Mouse (Mus musculus): ENCODE measurements around the gene Hdac6. TPM values are rescaled to one million over a fixed set of nuclear protein-coding genes. Genes with fewer than 3 reads are reported as not detected.

Gene Hdac6
- polyA plus RNA-seq (2015; fragmentation: Nextera tagmentation; extraction: Ambion mirVana): 21.4 and 23.3 TPM in 2 replicates

DNA sequence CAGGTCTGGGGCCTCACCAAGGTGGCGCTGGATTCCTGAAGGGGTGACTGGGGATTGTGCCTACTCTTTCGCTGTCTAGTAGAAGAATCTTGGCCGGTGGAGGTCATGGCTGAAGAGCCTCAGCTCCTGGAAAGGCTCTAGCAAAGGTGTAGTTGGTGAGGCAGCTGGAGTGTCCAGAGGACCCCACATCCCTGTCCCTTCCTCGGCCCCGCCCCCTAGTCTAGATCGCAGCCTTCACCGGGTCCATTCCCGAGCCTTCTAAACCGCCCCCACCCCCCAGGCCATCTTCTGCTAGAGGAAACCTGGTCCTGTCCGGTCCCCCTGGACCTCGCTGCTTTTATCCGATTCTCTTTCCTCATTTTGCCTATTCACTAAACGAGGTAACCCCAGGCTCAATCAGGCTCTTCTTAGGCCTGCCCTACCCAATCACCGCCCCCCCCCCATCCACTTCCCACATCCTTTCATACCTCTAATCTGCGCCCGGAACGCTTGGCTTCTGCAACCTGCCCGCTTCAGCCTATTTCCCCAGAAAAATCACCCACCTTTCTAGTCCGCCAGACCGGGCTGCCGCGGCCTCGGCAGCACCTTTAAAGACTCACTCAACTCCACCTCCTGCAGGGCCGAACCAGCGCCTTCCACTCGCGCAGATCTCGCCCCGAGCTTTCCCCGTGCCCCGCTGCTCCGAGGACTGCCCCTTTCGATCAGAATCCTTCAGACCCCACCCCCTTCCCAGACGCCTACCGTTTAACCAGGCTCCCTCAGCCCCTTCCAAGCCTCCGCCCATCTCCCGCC, at the start of gene Hdac6:
TSS of gene Hdac6 (minus strand) at position 782 of the 792 bp plus-strand sequence.
- ATAC-seq (ENCODE audit: insufficient read depth, low FRiP score): 0 out of 2 replicates have a peak, but pooled peaks have one; percentile 0

GRCm38 (mm10) chrX:7993068-7993735, 45.5 kb upstream of the Hdac6 start:
- H3K4me3 ChIP-seq (replicated peaks; ENCODE audit: low read length): no peak overlapping the region
- no peaks in the 10 kb centered on the region for H3K27me3 ChIP-seq (ENCODE audit: control insufficient read depth, insufficient read depth, low read length)
- no peaks in the 10 kb centered on the region for H3K4me1 ChIP-seq (ENCODE audit: control insufficient read depth, insufficient read depth, low read length)
- no peak overlapping the region for H3K4me2 ChIP-seq (ENCODE audit: low read depth, low read length)
- H3K36me3 ChIP-seq (ENCODE audit: control insufficient read depth, insufficient read depth, low read length): no peaks in the 10 kb centered on the region
- H3K9me3 ChIP-seq (replicated peaks; ENCODE audit: control insufficient read depth, low read length): no peaks in the 10 kb centered on the region
- no peak overlapping the region for H3K9ac ChIP-seq (ENCODE audit: low read length)
- 59% methylated on average over 10 of the region's 10 CpGs for WGBS
- no peak for ATAC-seq (ENCODE audit: insufficient read depth, low FRiP score)
- no peak overlapping the region for H3K27ac ChIP-seq (ENCODE audit: low read length)

More for the DNA sequence above, at the start of gene Hdac6:
- H3K27me3 ChIP-seq (ENCODE audit: control insufficient read depth, insufficient read depth, low read length): no peaks in the 10 kb centered on the region
- 21% methylated on average over 32 of the region's 37 CpGs for WGBS
- H3K4me3 ChIP-seq (replicated peaks; ENCODE audit: low read length): peak within 1 kb of the TSS; percentile 56
- H3K9ac ChIP-seq (ENCODE audit: low read length): peak within 1 kb of the TSS; percentile 73
- H3K4me1 ChIP-seq (ENCODE audit: control insufficient read depth, insufficient read depth, low read length): no peaks in the 10 kb centered on the region
- no peak within 1 kb of the TSS; the same call in 1 of the 2 replicates for H3K27ac ChIP-seq (ENCODE audit: low read length)
- H3K9me3 ChIP-seq (replicated peaks; ENCODE audit: control insufficient read depth, low read length): no peaks in the 10 kb centered on the region
- H3K4me2 ChIP-seq (ENCODE audit: low read depth, low read length): peak within 1 kb of the TSS; percentile 56
- H3K36me3 ChIP-seq (ENCODE audit: control insufficient read depth, insufficient read depth, low read length): no peaks in the 10 kb centered on the region

- H3K4me3 ChIP-seq (replicated peaks; ENCODE audit: low read length): no peak overlapping the region
- H3K9ac ChIP-seq (ENCODE audit: low read length): no peak overlapping the region
- H3K4me1 ChIP-seq (ENCODE audit: control insufficient read depth, insufficient read depth, low read length): no peaks in the 10 kb centered on the region
- H3K4me2 ChIP-seq (ENCODE audit: low read depth, low read length): no peak overlapping the region
- no peaks in the 10 kb centered on the region for H3K36me3 ChIP-seq (ENCODE audit: control insufficient read depth, insufficient read depth, low read length)
- 56% methylated on average over 8 of the region's 8 CpGs for WGBS
- H3K9me3 ChIP-seq (replicated peaks; ENCODE audit: control insufficient read depth, low read length): no peaks in the 10 kb centered on the region
- no peaks in the 10 kb centered on the region for H3K27me3 ChIP-seq (ENCODE audit: control insufficient read depth, insufficient read depth, low read length)
- no peak overlapping the region for H3K27ac ChIP-seq (ENCODE audit: low read length)
- no peak for ATAC-seq (ENCODE audit: insufficient read depth, low FRiP score)
Measured at GRCm38 (mm10) chrX:7992379-7993067, 44.8 kb upstream of the Hdac6 start.

DNA sequence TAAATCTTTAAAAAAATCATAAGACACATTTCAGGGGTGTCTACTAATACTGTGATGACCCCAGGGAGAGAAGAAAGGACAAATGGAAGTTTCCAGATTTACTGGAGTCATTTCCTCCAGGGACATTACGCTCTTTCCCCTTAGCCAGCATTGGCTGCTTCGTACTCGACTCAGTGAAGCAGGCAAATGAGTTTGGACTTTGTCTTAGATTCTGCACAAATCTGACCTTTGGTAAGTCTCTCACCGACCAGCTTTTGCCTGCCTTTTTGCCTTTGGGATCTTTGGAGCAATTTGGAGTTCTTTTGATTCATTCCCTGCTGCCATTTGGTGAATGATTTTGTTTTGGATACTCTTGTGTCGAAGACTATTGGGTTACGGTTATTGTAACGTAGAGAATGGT, 33.7 kb upstream of the Hdac6 start:
- Histone ChIP-seq H3K9ac (ENCODE audit: low read length) (no peak overlapping the region), H3K9me3 (replicated peaks; ENCODE audit: control insufficient read depth, low read length) (no peaks in the 10 kb centered on the region), H3K4me2 (ENCODE audit: low read depth, low read length) (no peak overlapping the region), H3K4me1 (ENCODE audit: control insufficient read depth, insufficient read depth, low read length) (no peaks in the 10 kb centered on the region), H3K4me3 (replicated peaks; ENCODE audit: low read length) (no peak overlapping the region), H3K27me3 (ENCODE audit: control insufficient read depth, insufficient read depth, low read length) (no peaks in the 10 kb centered on the region), H3K36me3 (ENCODE audit: control insufficient read depth, insufficient read depth, low read length) (no peaks in the 10 kb centered on the region), H3K27ac (ENCODE audit: low read length) (no peak overlapping the region)
- no peak for ATAC-seq (ENCODE audit: insufficient read depth, low FRiP score)
- WGBS: 84% methylated on average over 7 of the region's 7 CpGs

DNA sequence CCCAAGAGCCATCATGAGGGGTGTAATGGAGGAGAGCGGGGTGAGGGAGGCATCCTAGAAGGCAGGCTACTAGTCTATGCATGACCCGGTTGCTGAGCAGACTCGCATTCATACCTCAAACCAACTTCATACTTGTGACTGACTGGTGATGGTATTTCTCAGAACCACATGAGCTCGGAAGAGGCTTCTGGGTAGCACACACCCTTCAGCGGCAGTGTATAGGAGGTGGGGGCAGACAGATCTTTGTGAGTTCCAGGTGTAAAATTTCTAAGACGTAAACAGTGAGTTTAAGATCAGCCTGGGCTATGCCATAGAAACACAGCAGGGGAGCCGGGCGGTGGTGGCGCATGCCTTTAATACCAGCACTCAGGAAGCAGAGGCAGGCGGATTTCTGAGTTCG, 30.2 kb upstream of the Hdac6 start, which contains the start of gene Gata1:
TSS of gene Gata1 (minus strand) at position 180 of the 400 bp plus-strand sequence.
- no peak for ATAC-seq (ENCODE audit: insufficient read depth, low FRiP score)

GRCm38 (mm10) chrX:7971292-7971691, 23.6 kb upstream of the Hdac6 start:
- WGBS: 56% methylated on average over 4 of the region's 4 CpGs

More for the DNA sequence above, 30.2 kb upstream of the Hdac6 start, which contains the start of gene Gata1:
- H3K9ac ChIP-seq (ENCODE audit: low read length): no peak within 1 kb of the TSS
- no peak within 1 kb of the TSS for H3K27ac ChIP-seq (ENCODE audit: low read length)
- H3K4me2 ChIP-seq (ENCODE audit: low read depth, low read length): no peak within 1 kb of the TSS
- H3K27me3 ChIP-seq (ENCODE audit: control insufficient read depth, insufficient read depth, low read length): no peaks in the 10 kb centered on the region
- H3K9me3 ChIP-seq (replicated peaks; ENCODE audit: control insufficient read depth, low read length): no peaks in the 10 kb centered on the region
- H3K4me1 ChIP-seq (ENCODE audit: control insufficient read depth, insufficient read depth, low read length): no peaks in the 10 kb centered on the region
- 83% methylated on average over 11 of the region's 11 CpGs for WGBS
- no peak within 1 kb of the TSS for H3K4me3 ChIP-seq (replicated peaks; ENCODE audit: low read length)
- H3K36me3 ChIP-seq (ENCODE audit: control insufficient read depth, insufficient read depth, low read length): no peaks in the 10 kb centered on the region

DNA sequence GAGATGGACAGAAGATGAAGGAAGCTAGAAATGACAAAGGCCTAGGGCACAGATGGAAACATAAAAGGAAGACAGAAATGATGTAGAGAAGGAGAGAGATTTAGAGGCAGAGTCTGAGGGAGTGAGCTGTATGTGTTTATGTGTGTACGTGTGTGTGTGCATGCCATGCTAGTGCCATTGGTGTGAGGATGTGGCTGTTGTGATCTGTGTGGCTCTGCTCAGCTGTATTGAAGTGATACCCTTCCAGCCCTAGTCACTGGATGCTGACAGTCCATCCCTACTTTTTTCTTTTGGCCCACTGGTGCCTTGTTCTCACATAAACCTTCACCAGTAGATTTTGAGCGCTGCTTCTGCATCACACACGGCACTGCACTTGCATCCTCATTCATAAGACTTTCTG, 21.2 kb upstream of the Hdac6 start:
- no peaks in the 10 kb centered on the region for H3K9me3 ChIP-seq (replicated peaks; ENCODE audit: control insufficient read depth, low read length)
- no peak for ATAC-seq (ENCODE audit: insufficient read depth, low FRiP score)
- H3K27ac ChIP-seq (ENCODE audit: low read length): no peak overlapping the region
- H3K9ac ChIP-seq (ENCODE audit: low read length): no peak overlapping the region
- H3K36me3 ChIP-seq (ENCODE audit: control insufficient read depth, insufficient read depth, low read length): no peaks in the 10 kb centered on the region
- H3K4me1 ChIP-seq (ENCODE audit: control insufficient read depth, insufficient read depth, low read length): no peaks in the 10 kb centered on the region
- no peak overlapping the region for H3K4me2 ChIP-seq (ENCODE audit: low read depth, low read length)
- no peak overlapping the region for H3K4me3 ChIP-seq (replicated peaks; ENCODE audit: low read length)
- no peaks in the 10 kb centered on the region for H3K27me3 ChIP-seq (ENCODE audit: control insufficient read depth, insufficient read depth, low read length)
- WGBS: 84% methylated on average over 3 of the region's 3 CpGs

More at GRCm38 (mm10) chrX:7971292-7971691, 23.6 kb upstream of the Hdac6 start:
- Histone ChIP-seq H3K27ac (ENCODE audit: low read length) (no peak overlapping the region), H3K27me3 (ENCODE audit: control insufficient read depth, insufficient read depth, low read length) (no peaks in the 10 kb centered on the region), H3K36me3 (ENCODE audit: control insufficient read depth, insufficient read depth, low read length) (no peaks in the 10 kb centered on the region), H3K4me1 (ENCODE audit: control insufficient read depth, insufficient read depth, low read length) (no peaks in the 10 kb centered on the region), H3K4me2 (ENCODE audit: low read depth, low read length) (no peak overlapping the region), H3K9ac (ENCODE audit: low read length) (no peak overlapping the region), H3K4me3 (replicated peaks; ENCODE audit: low read length) (no peak overlapping the region), H3K9me3 (replicated peaks; ENCODE audit: control insufficient read depth, low read length) (no peaks in the 10 kb centered on the region)
- 0 out of 2 replicates have a peak, but pooled peaks have one; percentile 47 for ATAC-seq (ENCODE audit: insufficient read depth, low FRiP score)

DNA sequence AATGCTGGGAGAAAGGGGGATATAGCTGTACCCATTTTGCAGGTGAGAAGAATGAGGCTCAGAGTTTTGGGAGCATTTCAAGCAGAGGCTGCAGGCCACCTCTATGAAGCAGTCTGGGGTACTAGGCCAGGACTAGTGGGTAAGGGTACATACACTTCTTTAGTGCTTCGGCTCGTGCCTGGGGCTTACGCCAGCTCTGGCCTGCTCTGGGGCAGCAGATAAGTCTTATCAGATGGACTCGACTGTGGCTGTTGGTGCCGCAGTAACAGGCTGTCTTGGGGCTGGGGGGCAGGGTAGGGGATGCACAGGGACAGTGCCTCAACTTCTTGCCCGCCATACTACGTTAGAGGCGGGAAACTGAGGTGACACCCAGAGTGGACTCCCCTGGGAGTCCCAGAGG, 20.5 kb upstream of the Hdac6 start:
- Histone ChIP-seq H3K9me3 (replicated peaks; ENCODE audit: control insufficient read depth, low read length) (no peaks in the 10 kb centered on the region), H3K4me1 (ENCODE audit: control insufficient read depth, insufficient read depth, low read length) (no peaks in the 10 kb centered on the region), H3K4me3 (replicated peaks; ENCODE audit: low read length) (no peak overlapping the region), H3K9ac (ENCODE audit: low read length) (no peak overlapping the region), H3K27ac (ENCODE audit: low read length) (no peak overlapping the region), H3K27me3 (ENCODE audit: control insufficient read depth, insufficient read depth, low read length) (no peaks in the 10 kb centered on the region), H3K36me3 (ENCODE audit: control insufficient read depth, insufficient read depth, low read length) (no peaks in the 10 kb centered on the region), H3K4me2 (ENCODE audit: low read depth, low read length) (no peak overlapping the region)
- ATAC-seq (ENCODE audit: insufficient read depth, low FRiP score): peak; percentile 40; the same call in 1 of the 2 replicates
- WGBS: 76% methylated on average over 8 of the region's 8 CpGs
